Mouse (Mus musculus) bone marrow macrophage, adult 2 months (primary cell): ENCODE results near the gene Pramef25.
"Not testable (repeated sequence)": the region's sequence is repeated elsewhere in the genome, so short reads cannot be mapped to it uniquely, and the experiment has no call there.

Experiments
- CTCF ChIP-seq: IDR thresholded peaks from 2 replicates; pipeline ENCODE4 v1.5.1; 2012; ENCODE audit warnings: low read depth, mild to moderate bottlenecking, low read length, moderate library complexity
- POLR2A ChIP-seq: IDR thresholded peaks from 2 replicates; pipeline ENCODE4 v1.6.1; 2012; ENCODE audit warnings: mild to moderate bottlenecking, low read depth, low read length, borderline replicate concordance

- not testable (repeated sequence) for TF ChIP-seq POLR2A, CTCF
These were observed 32.6 kb upstream of the Pramef25 start for GRCm38 (mm10) chr4:143983446-143983845.
